In genomic region chr1:134036492-134036891, GRCm38 (mm10) we compare ENCODE assay signal across 13 mouse cellular contexts. TPM values are rescaled to one million over a fixed set of nuclear protein-coding genes. Genes with fewer than 3 reads are reported as not detected.
DNase-seq lines count a peak whose midpoint lies in the region; ATAC-seq and TF ChIP-seq lines count a peak whose summit lies in the region.
"Had no signal": no experiment of that assay in that cellular context is flagged by ENCODE, and none has a peak within 500 bp of the region (broad histone marks: within the 10 kb centered on the region; RNA-seq: fewer than 3 reads in every experiment).

No protein-coding gene starts in this region.

- H3K36me3 ChIP-seq in heart, embryonic 13.5 days: 0 out of 2 replicates have a peak, but pooled peaks cover 3% of the 10 kb centered on the region
- H3K36me3 ChIP-seq in limb, embryonic 12.5 days: no peaks in the 10 kb centered on the region
- H3K36me3 ChIP-seq in limb, embryonic 10.5 days: no peaks in the 10 kb centered on the region
- no peaks in the 10 kb centered on the region for H3K36me3 ChIP-seq in CH12.LX (replicated peaks in 1 of 2; ENCODE audit: control insufficient read depth in 1 of 2, insufficient read depth in 1 of 2, low read length in 1 of 2)
- H3K36me3 ChIP-seq: forebrain, embryonic 10.5 days; midbrain, embryonic 12.5 days; neural tube, embryonic 12.5 days had no signal

- H3K4me3 ChIP-seq in heart, embryonic 13.5 days: no peak overlapping the region
- H3K4me3 ChIP-seq in limb, embryonic 12.5 days (replicated peaks): no peak overlapping the region
- H3K4me3 ChIP-seq in limb, embryonic 10.5 days: no peak overlapping the region
- no peak overlapping the region for H3K4me3 ChIP-seq in CH12.LX (replicated peaks in 1 of 3; ENCODE audit: low read depth in 2 of 3, low read length in 2 of 3, poor library complexity in 1 of 3)
- H3K4me3 ChIP-seq: forebrain, embryonic 10.5 days; midbrain, embryonic 12.5 days; neural tube, embryonic 12.5 days had no signal

- H3K9ac ChIP-seq in heart, embryonic 13.5 days: no peak overlapping the region
- no peak overlapping the region for H3K9ac ChIP-seq in limb, embryonic 12.5 days (replicated peaks)
- no peak overlapping the region for H3K9ac ChIP-seq in CH12.LX (ENCODE audit: insufficient read depth, low read depth)
- H3K9ac ChIP-seq: midbrain, embryonic 12.5 days; neural tube, embryonic 12.5 days had no signal

- ATAC-seq in heart, embryonic 13.5 days (ENCODE audit: extremely low read depth, insufficient number of reproducible peaks, low FRiP score, low TSS enrichment): no peak
- no peak for ATAC-seq in limb, embryonic 12.5 days (ENCODE audit: insufficient number of reproducible peaks, insufficient read depth, low FRiP score, low TSS enrichment, low read depth)

- TF ChIP-seq CTCF in CH12.LX (conservative IDR thresholded peaks at IDR 0.05 in 1 of 2, IDR thresholded peaks at IDR 0.05 in 1 of 2; ENCODE audit: low read depth in 2 of 2, low read length in 2 of 2): peak; percentile 7 to 35; a peak in 2 of 4 replicates

- TF ChIP-seq EP300 in CH12.LX (IDR thresholded peaks at IDR 0.05; ENCODE audit: low read length): no peak

- WGBS in heart, embryonic 13.5 days: 53% methylated on average over 2 of the region's 2 CpGs
- WGBS in limb, embryonic 12.5 days: 63% methylated on average over 2 of the region's 2 CpGs
- WGBS in limb, embryonic 10.5 days: 58% methylated on average over 2 of the region's 2 CpGs

- TF ChIP-seq RAD21 in CH12.LX (IDR thresholded peaks at IDR 0.05; ENCODE audit: low read depth, low read length): no peak; the same call in none of the 2 replicates

- TF ChIP-seq POLR2A in CH12.LX (IDR thresholded peaks at IDR 0.05; ENCODE audit: low read depth, low read length): no peak

- H3K27me3 ChIP-seq in heart, embryonic 13.5 days (replicated peaks): no peaks in the 10 kb centered on the region
- H3K27me3 ChIP-seq in limb, embryonic 12.5 days: peaks cover 3% of the 10 kb centered on the region; the same call in 1 of the 2 replicates
- 0 out of 2 replicates have a peak, but pooled peaks cover 3% of the 10 kb centered on the region for H3K27me3 ChIP-seq in limb, embryonic 10.5 days (ENCODE audit: low read depth, poor library complexity, severe bottlenecking)
- peaks cover 94% of the 10 kb centered on the region for H3K27me3 ChIP-seq in CH12.LX (replicated peaks)
- H3K27me3 ChIP-seq: midbrain, embryonic 12.5 days; neural tube, embryonic 12.5 days had no signal

- in situ Hi-C loops in CH12.LX (cut with MboI; ENCODE audit: low pct_ligation_motif_present, low pct_unique_long_range_greater_than_20kb, low sequenced_read_pairs): no loop called here

- H3K79me2 ChIP-seq in CH12.LX (replicated peaks; ENCODE audit: control insufficient read depth, extremely low read depth, insufficient read depth, poor library complexity, severe bottlenecking): no peaks in the 10 kb centered on the region

- dilution Hi-C loops in CH12.LX (cut with MboI; ENCODE audit: extremely low pct_ligation_motif_present, extremely low pct_unique_long_range_greater_than_20kb, low sequenced_read_pairs): no loop called here

- H3K9me3 ChIP-seq in heart, embryonic 13.5 days: no peaks in the 10 kb centered on the region
- no peaks in the 10 kb centered on the region for H3K9me3 ChIP-seq in limb, embryonic 12.5 days
- no peaks in the 10 kb centered on the region for H3K9me3 ChIP-seq in limb, embryonic 10.5 days (replicated peaks)
- no peaks in the 10 kb centered on the region for H3K9me3 ChIP-seq in CH12.LX (replicated peaks; ENCODE audit: low read length)
- H3K9me3 ChIP-seq: forebrain, embryonic 10.5 days; midbrain, embryonic 12.5 days; neural tube, embryonic 12.5 days had no signal

- H3K4me2 ChIP-seq in heart, embryonic 13.5 days: peak overlapping the region; percentile 45
- H3K4me2 ChIP-seq in limb, embryonic 12.5 days: no peak overlapping the region
- no peak overlapping the region for H3K4me2 ChIP-seq in CH12.LX (ENCODE audit: insufficient read depth, low read depth, poor library complexity, severe bottlenecking)
- H3K4me2 ChIP-seq: midbrain, embryonic 12.5 days; neural tube, embryonic 12.5 days had no signal

- no peak for DNase-seq in heart, adult 18-20 months
- DNase-seq in limb, embryonic 10.5 days (ENCODE audit: low spot score): no peak
- DNase-seq in CH12.LX (ENCODE audit: extremely low read depth) (no peak), ZHBTc4 (ENCODE audit: low read depth, low spot score) (peak; percentile 72)
- DNase-seq in adrenal gland, adult 18-20 months (ENCODE audit: low spot score in 2 of 2): no peak
- no peak for DNase-seq in ovary, adult 18-20 months (ENCODE audit: low spot score)
- DNase-seq: right cerebral cortex, adult 18-20 months had no signal

- H3K27ac ChIP-seq in heart, embryonic 13.5 days (replicated peaks): peak overlapping the region; percentile 44
- peak overlapping the region; percentile 84 for H3K27ac ChIP-seq in limb, embryonic 12.5 days
- no peak overlapping the region; the same call in 1 of the 2 replicates for H3K27ac ChIP-seq in limb, embryonic 10.5 days
- no peak overlapping the region for H3K27ac ChIP-seq in CH12.LX (ENCODE audit: insufficient read depth, low read depth)
- H3K27ac ChIP-seq: forebrain, embryonic 10.5 days; midbrain, embryonic 12.5 days; neural tube, embryonic 12.5 days had no signal

- H3K4me1 ChIP-seq in heart, embryonic 13.5 days: peaks cover 23% of the 10 kb centered on the region
- peaks cover 10% of the 10 kb centered on the region for H3K4me1 ChIP-seq in limb, embryonic 12.5 days (replicated peaks)
- H3K4me1 ChIP-seq in limb, embryonic 10.5 days: peaks cover 10% of the 10 kb centered on the region
- no peaks in the 10 kb centered on the region for H3K4me1 ChIP-seq in CH12.LX (ENCODE audit: control insufficient read depth in 1 of 2, insufficient read depth in 2 of 2)
- H3K4me1 ChIP-seq: midbrain, embryonic 12.5 days had no signal

TF ChIP-seq in CH12.LX, 34 proteins besides CTCF, POLR2A, EP300 and RAD21:
- TF ChIP-seq NRF1 (IDR thresholded peaks at IDR 0.05; ENCODE audit: low read depth, low read length) (no peak), E2F4 (IDR thresholded peaks at IDR 0.05; ENCODE audit: insufficient replicate concordance, low read depth, low read length) (no peak), MAX (IDR thresholded peaks at IDR 0.05; ENCODE audit: low read length) (no peak), ZC3H11A (IDR thresholded peaks at IDR 0.05; ENCODE audit: low read depth, low read length) (no peak), JUND (conservative IDR thresholded peaks at IDR 0.05; ENCODE audit: low read depth, low read length) (no peak), TBP (conservative IDR thresholded peaks at IDR 0.05; ENCODE audit: low read depth, low read length) (no peak), BHLHE40 (IDR thresholded peaks at IDR 0.05; ENCODE audit: low read depth, low read length) (no peak), POLR2AphosphoS2 (IDR thresholded peaks at IDR 0.05; ENCODE audit: low read depth, low read length) (no peak), ELF1 (IDR thresholded peaks at IDR 0.05; ENCODE audit: low read depth, low read length) (no peak), ETS1 (conservative IDR thresholded peaks at IDR 0.05; ENCODE audit: low read depth, low read length) (no peak), MYC (IDR thresholded peaks at IDR 0.05; ENCODE audit: low read depth, low read length) (no peak), MEF2A (IDR thresholded peaks at IDR 0.05; ENCODE audit: borderline replicate concordance, low read depth, low read length) (no peak)

RNA-seq across cellular contexts. Expression of gene Fmod, which starts 0.6 kb away (rescaled TPM):
- 22.8 and 26.3 TPM in 2 replicates for polyA plus RNA-seq in heart, embryonic 13.5 days (2015; fragmentation: Nextera tagmentation; extraction: Ambion mirVana)
- total RNA-seq in heart, adult 18-20 months (2021): 1 to 10 TPM; 6.2 to 9.3 TPM
- polyA plus RNA-seq in limb, embryonic 12.5 days (2016; fragmentation: Nextera tagmentation; extraction: Ambion mirVana): 12.6 and 14.8 TPM in 2 replicates
- polyA plus RNA-seq in limb, embryonic 10.5 days (2016; fragmentation: Nextera tagmentation; extraction: Ambion mirVana): 2.4 and 2.5 TPM in 2 replicates
- total RNA-seq in CH12.LX (2012; rRNA removed) (not detected in 2 replicates), CH12.LX (2014; rRNA removed) (not detected in 2 replicates)
- polyA plus RNA-seq in CH12.LX (2012; ENCODE audit: insufficient read length, low read depth): not detected in 2 replicates
- 1 to 10 TPM; 6.7 to 9.6 TPM for total RNA-seq in adrenal gland, adult 18-20 months (2021)
- total RNA-seq: ES-E14 had no signal

RNA-seq across cellular contexts. Expression of gene Btg2, which starts 42.4 kb away (rescaled TPM):
- polyA plus RNA-seq in heart, embryonic 13.5 days (2015; fragmentation: Nextera tagmentation; extraction: Ambion mirVana): 33.1 and 37.0 TPM in 2 replicates
- 10 to 100 TPM; 31.1 to 32.0 TPM for total RNA-seq in heart, adult 18-20 months (2021)
- polyA plus RNA-seq in limb, embryonic 12.5 days (2016; fragmentation: Nextera tagmentation; extraction: Ambion mirVana): 26.7 and 28.1 TPM in 2 replicates
- polyA plus RNA-seq in limb, embryonic 10.5 days (2016; fragmentation: Nextera tagmentation; extraction: Ambion mirVana): 10.1 and 17.7 TPM in 2 replicates
- total RNA-seq in CH12.LX (2012; rRNA removed) (11.6 and 14.4 TPM in 2 replicates), CH12.LX (2014; rRNA removed) (14.8 and 19.7 TPM in 2 replicates)
- polyA plus RNA-seq in CH12.LX (2012; ENCODE audit: insufficient read length, low read depth): 6.9 and 7.2 TPM in 2 replicates
- total RNA-seq in adrenal gland, adult 18-20 months (2021): 10 to 100 TPM; 23.1 to 32.7 TPM

Comparison
In these comparisons a context has a peak if more than half of its experiments do, and no peak if none do; other contexts are left out.
1. H3K27ac ChIP-seq: peak in heart, embryonic 13.5 days (single experiment) and limb, embryonic 12.5 days (single experiment); none in limb, embryonic 10.5 days (single experiment) and CH12.LX (single experiment).